Mouse (Mus musculus): ENCODE results near the gene Neurog3.

Neurog3 gene

DNA sequence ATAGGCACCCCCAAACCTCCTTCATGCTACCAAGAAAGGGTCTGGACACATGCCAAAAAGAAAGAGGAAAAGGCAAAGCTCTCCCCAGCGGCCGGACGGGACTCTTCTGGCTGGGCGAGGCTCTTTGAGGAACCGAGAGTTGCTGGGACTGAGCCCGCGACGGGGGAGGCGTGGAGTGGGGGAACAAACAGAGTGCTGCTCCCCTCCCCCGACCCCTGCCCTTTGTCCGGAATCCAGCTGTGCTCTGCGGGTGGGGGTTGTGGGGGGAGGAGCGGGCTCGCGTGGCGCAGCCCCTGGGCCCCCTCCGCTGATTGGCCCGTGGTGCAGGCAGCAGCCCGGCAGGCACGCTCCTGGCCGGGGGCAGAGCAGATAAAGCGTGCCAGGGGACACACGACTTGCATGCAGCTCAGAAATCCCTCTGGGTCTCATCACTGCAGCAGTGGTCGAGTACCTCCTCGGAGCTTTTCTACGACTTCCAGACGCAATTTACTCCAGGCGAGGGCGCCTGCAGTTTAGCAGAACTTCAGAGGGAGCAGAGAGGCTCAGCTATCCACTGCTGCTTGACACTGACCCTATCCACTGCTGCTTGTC, at the start of gene Neurog3:
Gene Neurog3 (plus strand): TSS at position 400 of the 591 bp plus-strand sequence.
- no peak for DNase-seq

DNA sequence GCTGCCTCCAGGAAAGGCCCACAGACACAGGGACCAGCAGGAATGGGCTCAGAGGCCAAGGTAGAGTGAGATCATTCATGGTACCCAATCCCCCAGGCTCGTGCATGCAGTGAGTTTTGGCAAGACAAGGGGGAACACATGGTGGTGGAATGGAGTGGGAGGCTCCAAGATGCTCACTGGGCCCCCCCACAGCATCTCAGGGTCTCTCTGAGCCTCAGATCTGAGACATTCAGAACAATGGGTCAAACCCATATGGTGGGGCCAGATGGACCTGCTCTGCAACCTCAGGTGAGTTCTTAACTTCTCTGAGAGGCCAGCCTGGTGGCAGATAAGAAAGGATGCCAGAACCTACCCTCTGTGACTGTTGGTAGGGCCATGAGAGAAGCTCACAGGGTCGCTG, 46.8 kb upstream of the Neurog3 start:
- no peak for DNase-seq

DNA sequence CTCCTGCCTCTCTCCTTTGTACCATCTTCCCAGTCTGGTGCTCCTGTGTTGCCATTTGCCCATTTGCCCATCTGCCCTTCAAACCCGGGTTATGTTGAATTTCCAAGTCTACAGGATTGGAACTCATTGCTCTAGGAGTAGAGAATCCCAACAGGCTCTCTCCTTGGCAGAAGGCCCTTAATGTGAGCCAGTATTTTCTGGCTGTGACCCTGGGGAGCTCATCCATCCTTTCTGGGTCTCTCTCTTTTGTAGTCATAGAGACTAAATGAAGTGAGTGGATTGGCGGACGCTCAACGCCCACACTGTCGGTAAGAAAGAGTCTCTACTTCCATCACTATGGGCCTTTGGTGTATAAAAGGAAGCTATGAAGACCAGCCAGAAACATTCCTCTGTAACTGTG, 46.1 kb upstream of the Neurog3 start:
- DNase-seq, result no peak

DNA sequence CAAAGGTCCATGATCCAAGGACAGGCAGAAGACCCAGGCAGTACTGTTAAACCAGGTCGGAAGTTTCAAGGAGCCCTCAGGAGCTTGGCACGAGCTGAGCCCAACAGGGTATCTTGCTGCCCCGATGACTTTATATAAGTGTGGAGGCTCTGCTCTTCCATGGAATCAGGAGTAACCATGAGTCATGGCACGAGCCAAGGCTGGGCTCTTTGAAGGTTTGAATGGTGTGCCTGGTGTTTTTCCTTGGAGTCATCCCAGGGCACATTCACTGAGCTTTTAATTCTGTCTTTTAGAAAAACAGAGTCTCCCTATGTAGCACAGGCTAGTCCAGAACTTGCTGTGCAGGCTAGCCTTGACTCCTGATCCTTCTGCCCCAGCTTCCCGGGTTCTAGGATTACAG, 44.5 kb upstream of the Neurog3 start:
- DNase-seq, result no peak

DNA sequence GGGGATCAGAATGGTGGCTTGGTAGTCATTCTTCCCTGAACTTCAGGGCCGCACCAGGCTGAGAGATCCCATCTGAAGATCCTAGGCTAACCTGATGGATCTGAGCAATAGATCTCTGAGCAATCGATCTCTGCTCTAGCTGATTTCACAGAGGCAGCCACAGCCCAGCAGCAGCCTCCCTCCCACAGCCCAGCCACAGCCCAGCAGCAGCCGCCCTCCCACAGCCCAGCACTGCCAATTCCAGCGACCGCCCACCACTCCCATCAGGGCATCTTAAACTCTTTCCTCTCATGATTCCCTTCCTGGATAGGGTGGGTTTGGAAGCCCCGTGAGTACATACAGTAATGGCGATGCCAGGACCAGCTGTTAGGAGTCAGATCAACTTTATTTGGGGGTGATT, 43.8 kb upstream of the Neurog3 start:
- no peak for DNase-seq

DNA sequence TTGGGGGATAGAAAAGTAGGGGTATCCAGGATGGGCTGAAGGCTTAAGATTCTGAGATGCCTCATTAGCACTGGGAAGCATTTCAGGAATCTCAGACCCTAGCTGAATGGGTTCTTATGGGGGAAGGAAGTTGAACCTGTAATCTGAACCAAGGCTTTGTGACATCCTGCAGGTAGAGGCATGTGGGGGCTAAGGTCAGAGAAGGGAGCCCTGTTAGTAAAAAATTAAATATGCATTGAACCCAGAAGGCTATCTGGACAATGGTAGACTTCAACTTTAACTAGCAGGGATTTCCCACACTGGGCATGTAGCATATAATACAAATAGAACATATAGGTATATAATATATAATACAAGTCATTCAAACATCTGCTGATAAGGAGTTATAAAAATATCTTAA, 43.4 kb upstream of the Neurog3 start:
- no peak for DNase-seq

DNA sequence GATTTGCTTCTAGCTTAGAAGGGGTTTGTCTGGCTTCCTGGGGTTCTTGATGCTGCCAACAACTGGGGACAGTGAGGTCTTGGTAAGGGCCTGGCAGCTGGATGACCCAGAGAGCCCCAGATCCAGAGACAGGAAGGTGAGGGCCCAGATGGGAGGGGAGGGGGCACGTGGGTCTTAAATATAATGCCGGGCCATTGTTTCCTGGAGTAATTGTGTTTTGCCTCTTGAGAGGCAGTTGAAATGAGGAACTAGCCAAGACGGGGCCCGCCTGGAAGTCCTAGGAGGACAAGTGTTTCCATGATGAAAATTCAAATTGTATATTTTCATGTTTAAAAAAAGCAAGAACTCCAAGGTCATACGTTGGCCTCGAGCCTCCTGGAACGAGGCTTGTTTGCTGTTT, 39.0 kb upstream of the Neurog3 start:
- DNase-seq, result no peak

DNA sequence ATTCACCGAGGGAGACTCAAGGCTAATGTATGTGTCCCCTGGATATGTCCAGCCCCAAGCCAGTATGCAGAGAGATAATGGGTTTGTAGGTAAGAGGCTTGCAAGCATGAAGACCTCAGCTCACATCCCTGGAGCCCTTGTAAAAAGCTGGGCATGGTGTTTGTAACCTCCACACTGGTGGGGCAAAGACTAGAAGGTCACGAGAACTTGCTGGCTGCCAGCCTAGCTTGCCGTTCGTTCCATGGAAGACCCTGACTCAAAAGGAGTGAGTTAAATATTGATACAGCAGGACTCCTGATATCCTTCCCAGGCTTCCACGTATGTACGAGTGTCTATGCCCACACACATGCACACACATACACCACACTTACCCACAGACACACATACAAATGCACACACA, 38.5 kb upstream of the Neurog3 start:
- no peak for DNase-seq

DNA sequence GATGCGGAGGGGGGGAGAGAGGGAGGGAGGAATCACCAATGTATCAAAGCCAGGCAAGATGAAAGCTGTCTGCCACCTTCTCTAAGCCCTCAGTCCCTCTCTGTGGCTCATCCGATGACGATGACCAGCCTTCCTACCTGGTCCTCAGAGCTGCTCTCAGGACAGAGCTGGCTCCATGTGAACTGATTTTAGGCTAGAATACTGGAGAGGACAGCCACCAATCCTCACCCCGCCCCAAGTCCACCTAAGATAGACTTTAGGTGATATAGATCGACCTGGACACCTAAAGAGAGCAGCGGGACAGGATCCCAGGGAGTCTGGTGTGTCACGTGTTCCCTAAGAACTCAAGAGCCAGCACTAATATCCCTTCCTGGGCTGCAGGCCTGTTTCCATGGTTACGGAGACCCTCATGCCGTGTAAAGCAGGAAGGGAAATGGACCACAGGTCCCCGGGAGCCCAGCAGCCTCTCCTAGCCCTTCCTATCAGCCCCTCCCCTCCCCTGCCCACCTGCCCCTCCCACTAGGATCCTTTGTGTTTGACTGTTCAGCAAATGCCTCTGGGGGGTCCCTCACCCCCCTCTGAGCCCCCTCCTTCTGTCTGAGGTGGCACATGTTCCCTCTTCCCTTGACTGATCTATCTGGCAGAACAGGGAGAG, 33.0 kb upstream of the Neurog3 start:
- peak; percentile 82 for DNase-seq

DNA sequence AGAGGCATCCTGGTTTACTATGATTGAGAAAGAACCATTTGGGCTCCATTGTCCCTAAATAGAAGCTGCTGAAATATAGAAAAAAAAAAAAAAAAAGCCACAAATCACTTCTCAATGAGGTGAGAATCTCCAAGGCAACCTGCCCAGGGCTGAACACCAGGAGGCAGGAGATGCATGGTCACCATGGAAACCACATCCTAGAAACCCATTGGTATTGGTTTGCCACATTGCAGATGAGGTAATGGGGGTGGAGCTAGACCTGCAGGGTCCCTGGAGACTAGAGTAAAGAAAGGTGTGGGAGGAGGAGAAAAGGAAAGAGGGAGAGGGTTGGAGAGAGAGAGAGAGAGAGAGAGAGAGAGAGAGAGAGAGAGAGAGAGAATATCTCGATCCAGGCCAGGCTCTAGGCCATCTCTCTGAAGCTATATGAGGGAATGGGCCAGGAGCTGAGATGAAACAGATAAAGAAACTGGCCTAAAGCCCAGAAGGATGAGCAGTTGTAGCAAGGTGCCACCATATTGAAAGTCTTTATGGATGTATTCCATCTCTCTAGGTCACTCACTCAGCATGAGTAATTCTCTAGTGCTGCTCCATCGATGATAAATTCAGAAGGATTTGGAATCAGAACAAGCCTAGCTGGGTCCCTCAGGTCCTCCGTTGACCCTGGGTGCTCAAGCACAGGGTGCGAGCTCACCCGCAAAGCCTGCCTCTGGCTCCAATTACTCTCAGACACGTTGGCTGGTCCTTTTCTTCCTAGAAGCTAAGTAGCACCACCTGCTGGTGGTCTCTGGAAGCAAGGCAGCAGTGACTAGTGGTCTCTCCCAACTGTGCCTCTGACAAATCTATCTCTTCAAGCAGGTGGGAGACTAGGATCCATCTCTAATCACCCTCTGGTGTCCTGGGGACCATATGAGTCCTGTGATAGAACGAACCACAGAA, 31.1 kb upstream of the Neurog3 start:
- peak; percentile 87 for DNase-seq

DNA sequence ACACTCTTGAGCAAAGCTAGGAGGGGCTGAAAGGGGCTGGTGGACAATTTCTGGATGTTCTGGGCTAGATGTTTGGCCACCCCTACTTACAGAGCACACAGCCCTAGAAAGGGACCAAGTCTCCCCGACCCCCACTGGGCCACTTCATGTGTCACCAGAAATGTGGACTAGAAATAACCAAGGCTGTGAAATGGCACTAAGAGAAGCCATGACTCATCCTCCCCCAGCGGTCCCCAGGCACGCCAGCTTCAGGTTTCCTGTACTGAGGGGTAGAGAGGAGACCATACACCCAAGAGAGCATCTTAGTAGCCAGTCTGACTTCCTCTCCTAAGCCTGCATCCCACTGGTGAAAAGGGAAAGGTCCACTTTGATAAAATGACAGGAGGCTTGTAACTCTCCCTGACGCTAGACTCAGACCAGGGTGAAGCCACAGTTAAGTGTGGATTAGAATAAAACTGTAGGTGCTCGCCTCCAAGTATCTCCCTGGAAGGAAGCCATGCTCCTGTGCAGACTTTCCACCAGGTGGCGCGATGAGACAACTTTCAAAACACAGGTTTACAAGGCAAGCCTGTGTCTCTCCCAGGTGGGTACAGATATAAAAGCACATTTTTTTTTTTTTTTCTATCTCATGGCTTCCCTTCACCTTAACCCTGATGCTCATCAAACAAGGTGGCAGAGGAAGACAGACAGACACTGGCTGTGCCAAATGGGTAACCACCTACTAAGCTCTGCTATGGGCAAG, 27.9 kb upstream of the Neurog3 start:
- peak; percentile 80 for DNase-seq

DNA sequence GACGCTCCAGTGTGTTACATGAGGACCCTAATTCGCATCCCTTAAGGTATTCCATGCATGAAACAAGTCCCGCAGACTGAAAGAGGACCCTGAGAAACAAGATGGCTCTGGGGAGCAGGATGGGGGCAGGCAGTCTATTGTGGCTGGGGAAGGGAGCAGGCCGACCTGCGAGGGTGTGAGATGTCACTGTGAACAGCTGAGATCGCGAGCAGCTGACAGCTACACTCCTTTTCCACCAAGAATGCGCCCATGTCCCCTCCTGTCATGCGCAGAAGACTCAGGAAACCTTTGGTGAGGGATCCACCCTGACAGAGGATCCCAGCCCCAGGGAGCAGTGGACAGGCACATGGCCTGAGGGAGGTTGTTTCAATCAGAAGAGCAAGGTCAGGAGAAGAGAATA, 25.8 kb upstream of the Neurog3 start:
- no peak for DNase-seq

DNA sequence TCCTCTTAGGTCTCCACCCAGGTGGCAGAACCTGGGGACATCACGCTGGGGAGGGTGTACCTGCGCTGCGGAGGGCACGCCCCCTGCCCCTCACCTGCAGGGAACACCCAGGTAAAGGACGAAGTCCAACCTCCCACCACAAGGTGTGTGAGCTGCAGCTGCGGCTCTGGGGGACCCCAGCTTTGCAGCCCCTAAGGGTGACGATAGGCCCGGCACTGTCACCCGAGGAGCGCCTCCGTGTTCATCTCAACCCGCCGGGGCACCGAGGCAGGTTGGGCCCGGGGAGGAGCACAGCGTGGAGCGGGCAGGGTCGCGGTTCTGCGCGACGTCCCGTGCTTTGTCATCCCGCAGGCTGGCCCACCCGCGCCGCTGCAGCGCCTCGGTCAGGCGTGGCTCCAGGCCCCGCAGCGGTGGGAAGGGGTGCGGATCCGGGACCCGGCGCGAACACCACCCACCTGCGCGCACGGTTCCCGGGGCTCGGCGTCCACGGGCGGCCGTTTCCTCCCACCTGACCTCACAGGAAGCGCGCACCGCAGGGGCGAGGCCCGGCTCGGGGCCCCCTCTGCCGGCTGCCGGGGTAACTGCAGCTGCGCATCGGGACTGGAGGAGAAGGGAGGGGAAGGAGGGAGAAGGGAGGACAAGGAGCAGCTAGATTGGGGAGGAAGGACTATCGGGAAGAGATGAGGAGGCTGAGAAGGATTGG, 22.2 kb upstream of the Neurog3 start:
- DNase-seq, result peak; percentile 90

DNA sequence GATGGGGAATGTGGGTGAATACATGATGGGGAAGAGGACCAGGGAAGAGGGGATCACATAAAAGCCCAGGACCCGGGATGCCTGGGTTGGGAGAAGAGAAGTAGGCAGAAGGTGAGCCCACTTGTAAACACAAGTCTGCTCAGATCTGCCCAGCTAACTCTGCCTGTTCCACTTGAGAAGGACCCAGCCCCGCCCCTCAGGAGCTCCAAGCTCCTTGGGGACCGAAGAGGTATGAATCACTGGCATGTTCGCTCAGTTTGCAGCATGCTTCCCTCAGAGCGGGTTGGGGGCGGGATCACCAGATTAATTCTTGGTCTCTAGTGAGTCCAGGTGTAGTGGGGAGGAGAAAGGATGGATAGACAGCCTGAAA, 21.7 kb upstream of the Neurog3 start:
- DNase-seq, result no peak

DNA sequence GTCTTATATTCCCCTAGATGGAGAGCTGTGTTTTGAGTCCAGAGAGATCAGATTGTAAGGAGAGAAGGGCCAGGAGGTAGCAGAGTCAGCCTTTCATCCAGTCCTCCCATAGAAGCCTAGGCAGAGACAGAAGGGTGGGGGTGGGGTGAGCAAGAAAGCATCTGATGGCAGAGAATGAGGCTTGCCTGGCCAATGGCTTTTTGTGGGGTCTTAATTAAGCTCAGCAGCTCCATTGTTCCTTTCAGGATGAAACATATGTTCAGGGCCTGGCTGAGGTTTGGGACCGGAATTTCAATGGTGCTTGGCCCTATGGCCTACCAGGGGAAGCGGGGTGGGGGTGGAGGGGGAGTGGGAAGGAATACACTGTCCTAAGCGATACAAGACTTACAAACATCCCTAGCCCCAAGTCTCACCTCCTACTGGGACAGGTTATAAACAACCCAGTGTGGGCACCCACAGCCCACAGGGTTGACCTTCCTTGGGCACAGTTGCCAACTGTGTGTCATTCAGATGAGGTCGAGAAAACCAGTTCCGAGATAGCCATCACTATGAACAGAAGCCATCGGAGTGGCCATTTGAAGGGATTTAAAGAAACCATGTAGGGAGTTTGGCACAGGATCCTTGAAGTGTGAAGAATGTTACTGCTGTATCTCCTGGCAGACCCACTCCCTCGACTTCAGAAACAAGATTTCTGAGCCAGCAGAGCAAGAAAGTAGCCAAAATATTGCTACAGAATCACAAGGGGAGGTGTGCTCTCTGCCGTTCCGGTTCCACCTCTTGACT, 18.8 kb upstream of the Neurog3 start:
- DNase-seq, result peak; percentile 76

DNA sequence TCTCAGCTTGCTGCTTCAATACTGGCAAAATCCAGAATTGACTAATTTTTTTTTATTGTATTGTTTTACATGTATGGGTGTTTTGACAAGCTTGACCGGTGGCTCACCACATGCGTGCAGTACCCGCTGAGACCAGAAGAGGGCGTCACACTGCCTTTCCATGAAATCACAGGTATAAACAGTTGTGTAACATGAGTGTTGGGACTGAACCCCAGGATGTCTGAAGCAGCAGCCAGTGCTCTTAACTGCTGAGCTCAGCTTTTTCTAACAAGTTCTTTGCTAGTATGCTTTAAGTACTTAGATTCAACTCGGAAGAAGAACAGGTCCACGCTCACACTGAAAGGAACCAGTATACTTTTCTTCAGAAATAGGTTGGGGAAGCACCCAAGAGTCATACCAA, 5.8 kb upstream of the Neurog3 start:
- no peak for DNase-seq

DNA sequence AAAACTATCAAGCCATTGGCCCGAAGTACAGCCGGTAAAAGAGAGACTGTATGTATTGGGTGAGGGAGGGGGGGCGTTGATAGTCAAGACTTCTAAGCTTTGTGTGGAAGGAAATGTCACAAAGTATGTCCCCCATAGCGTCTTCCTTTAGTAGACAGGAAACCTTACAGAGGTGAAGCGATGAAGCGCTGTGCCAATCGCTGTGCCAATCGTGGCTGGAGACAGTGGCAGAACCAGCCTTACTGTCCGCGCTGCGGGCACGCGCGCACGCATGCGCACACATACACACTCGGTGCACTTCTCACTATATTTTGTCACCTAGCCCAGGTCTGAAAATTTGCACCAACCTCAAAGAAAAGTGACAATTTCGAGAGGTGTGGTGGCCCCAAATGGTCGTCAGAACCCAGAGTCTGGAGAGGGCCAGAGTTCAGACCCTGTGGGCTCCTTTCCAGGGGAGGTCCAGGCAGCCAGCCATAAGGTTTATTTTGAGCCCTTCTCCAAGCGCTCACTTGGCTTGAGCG, 5.1 kb upstream of the Neurog3 start:
- no peak for DNase-seq

DNA sequence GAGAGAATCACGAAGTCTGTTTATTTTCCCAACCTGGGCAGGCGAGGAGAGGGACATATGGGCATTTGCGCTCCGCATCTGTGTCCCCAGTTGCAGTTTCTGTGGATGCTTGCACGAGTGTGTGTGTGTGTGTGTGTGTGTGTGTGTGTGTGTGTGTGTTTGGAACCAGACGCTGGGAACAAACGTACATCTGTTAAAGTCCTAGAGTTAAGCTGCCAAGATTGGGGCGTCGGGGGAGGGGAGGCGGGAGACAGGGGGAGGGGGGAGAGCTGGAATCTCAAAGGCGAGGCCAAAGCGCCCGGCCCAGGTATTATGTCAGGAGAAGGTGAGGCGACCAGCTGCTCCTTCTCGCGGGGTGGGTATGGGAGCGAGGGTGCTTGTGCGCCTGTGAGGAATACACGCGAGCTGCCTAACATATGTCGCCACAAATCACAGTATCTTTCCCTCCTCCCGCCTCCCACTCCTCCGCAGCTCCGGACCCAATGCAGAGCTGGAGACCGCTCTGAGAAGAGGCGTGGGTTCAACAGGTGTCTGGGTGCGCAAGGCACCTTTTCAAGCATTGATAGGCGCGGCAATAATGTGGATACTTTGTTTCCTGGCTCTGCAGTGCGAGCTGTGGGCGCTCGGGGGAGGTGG, 4.5 kb upstream of the Neurog3 start:
- DNase-seq, result no peak

DNA sequence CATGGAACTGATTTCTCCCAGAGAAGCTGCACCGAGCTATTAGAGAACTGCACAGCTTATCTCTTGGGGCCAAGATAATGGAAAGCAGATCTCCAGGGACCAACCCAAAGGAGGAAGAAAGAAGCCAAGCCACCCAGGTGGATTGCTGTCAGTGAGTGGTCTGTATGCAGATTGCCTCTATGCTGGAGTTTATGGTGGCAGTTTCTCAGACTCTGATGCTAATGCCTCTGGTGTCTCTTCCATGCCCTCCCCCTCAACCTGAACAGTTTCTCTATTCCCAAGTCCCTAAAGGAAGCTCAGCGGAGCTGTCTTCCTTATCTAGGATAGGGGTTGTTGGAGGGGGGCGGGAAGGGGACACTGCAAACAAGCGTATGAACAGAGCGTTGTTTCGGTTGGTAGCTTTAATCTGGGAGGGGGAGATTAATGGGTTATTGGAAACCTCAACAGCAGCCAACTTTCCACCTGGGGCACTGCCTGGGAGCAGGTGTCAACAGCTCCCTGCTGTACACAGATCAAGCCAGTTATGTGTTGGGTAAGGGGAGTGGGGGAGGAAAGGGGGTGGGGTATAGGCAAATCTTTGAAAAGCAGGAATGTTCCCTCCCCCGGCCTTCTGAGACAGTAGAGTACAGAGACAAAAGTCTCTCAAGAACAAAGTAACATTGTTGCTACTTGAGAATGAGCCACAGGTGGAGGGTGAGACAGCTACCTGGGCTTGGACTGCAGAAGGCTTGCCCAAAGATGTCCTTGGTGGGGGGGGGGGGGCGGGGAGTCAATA, 3.0 kb downstream of the Neurog3 start:
- no peak for DNase-seq

DNA sequence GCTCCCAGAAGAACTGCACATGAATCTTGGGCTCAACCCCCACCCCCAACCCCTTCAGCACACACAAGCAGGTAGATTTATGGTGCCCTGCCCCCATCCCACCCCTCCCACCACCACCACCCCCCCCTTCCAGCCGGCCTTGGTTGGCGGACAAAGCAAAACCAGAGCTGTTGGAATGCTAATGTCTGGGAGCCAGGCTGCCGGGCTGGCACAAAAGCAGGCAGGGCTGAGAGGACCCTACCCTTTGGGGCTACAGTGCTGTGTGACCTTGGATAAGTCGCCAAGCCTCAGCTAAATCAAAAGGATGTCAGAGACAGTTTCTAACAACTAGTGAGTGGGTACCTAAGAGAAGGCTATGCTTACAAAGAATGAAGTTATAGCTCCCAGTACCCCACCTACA, 4.3 kb downstream of the Neurog3 start:
- DNase-seq, result no peak

Measured in retina, postnatal 1 day (tissue).